Mouse (Mus musculus): Measurements from ENCODE around the gene Pdk2.
"Not testable (repeated sequence)": the region's sequence is repeated elsewhere in the genome, so short reads cannot be mapped to it uniquely, and the experiment has no call there.

Gene Pdk2

GRCm38 (mm10) chr11:95027850-95028470, 13.2 kb downstream of the Pdk2 start:
- DNase-seq (ENCODE audit: low read depth, low spot score), result no peak

GRCm38 (mm10) chr11:95026849-95027248, 14.3 kb downstream of the Pdk2 start:
- no peak for DNase-seq (ENCODE audit: low read depth, low spot score)

- DNase-seq (ENCODE audit: low read depth, low spot score), result no peak
Observed at GRCm38 (mm10) chr11:95026090-95026542, 15.0 kb downstream of the Pdk2 start.

GRCm38 (mm10) chr11:95025227-95026012, 15.7 kb downstream of the Pdk2 start:
- DNase-seq (ENCODE audit: low read depth, low spot score), result no peak

- no peak for DNase-seq (ENCODE audit: low read depth, low spot score)
Observed at GRCm38 (mm10) chr11:95024439-95025184, 16.5 kb downstream of the Pdk2 start.

- no peak for DNase-seq (ENCODE audit: low read depth, low spot score)
Observed at GRCm38 (mm10) chr11:95023481-95023880, 17.7 kb downstream of the Pdk2 start.

GRCm38 (mm10) chr11:95022237-95022992, 18.7 kb downstream of the Pdk2 start:
- DNase-seq (ENCODE audit: low read depth, low spot score), result peak; percentile 77

GRCm38 (mm10) chr11:95015484-95015883, 25.7 kb downstream of the Pdk2 start:
- DNase-seq (ENCODE audit: low read depth, low spot score), result no peak

GRCm38 (mm10) chr11:95012487-95012886, 28.7 kb downstream of the Pdk2 start:
- DNase-seq (ENCODE audit: low read depth, low spot score), result no peak

- no peak for DNase-seq (ENCODE audit: low read depth, low spot score)
Observed at GRCm38 (mm10) chr11:95012075-95012474, 29.1 kb downstream of the Pdk2 start.

GRCm38 (mm10) chr11:95011416-95011815, 29.7 kb downstream of the Pdk2 start:
- DNase-seq (ENCODE audit: low read depth, low spot score), result no peak

- DNase-seq (ENCODE audit: low read depth, low spot score), result not testable (repeated sequence)
Observed at GRCm38 (mm10) chr11:95010841-95011403, 30.2 kb downstream of the Pdk2 start.

GRCm38 (mm10) chr11:95010141-95010739, 30.9 kb downstream of the Pdk2 start:
- no peak for DNase-seq (ENCODE audit: low read depth, low spot score)

- DNase-seq (ENCODE audit: low read depth, low spot score), result peak; percentile 57
Observed at GRCm38 (mm10) chr11:95009629-95010014, 31.5 kb downstream of the Pdk2 start, which contains the start of gene Samd14. Samd14 (plus strand) TSS chr11:95009879.

- DNase-seq (ENCODE audit: low read depth, low spot score), result no peak
Observed at GRCm38 (mm10) chr11:95008661-95009628, 32.2 kb downstream of the Pdk2 start.

- DNase-seq (ENCODE audit: low read depth, low spot score), result no peak
Observed at GRCm38 (mm10) chr11:95007418-95007817, 33.7 kb downstream of the Pdk2 start.

GRCm38 (mm10) chr11:95006525-95007219, 34.5 kb downstream of the Pdk2 start:
- DNase-seq (ENCODE audit: low read depth, low spot score), result peak; percentile 62

GRCm38 (mm10) chr11:95006038-95006437, 35.1 kb downstream of the Pdk2 start:
- no peak for DNase-seq (ENCODE audit: low read depth, low spot score)

GRCm38 (mm10) chr11:95004937-95005198, 36.3 kb downstream of the Pdk2 start:
- no peak for DNase-seq (ENCODE audit: low read depth, low spot score)

Data from R1 (cell line).